Mouse (Mus musculus) liver, embryonic 16.5 days (tissue): ENCODE data around the gene Phf2. TPM values are rescaled to one million over a fixed set of nuclear protein-coding genes. Genes with fewer than 3 reads are reported as not detected.

Experiments
- ATAC-seq: fragments of 200-750 bp; cut with Nextera tagmentation; 2 replicates; pipeline ENCODE4 v1.8.0; 2017; ENCODE audit warnings: low read depth, mild to moderate bottlenecking, moderate number of reproducible peaks, moderate library complexity
- H3K27ac ChIP-seq: fragments of 300-500 bp; sonication (generic); 2 replicates; pipeline ENCODE4 v1.5.1; 2014; ENCODE audit warnings: mild to moderate bottlenecking, low read length
- H3K27me3 ChIP-seq: fragments of 300-500 bp; sonication (generic); 2 replicates; pipeline ENCODE4 v1.6.1; 2014; ENCODE audit warnings: low read depth, low read length, mixed read lengths; ENCODE audit not compliant: control insufficient read depth, insufficient read depth
- H3K36me3 ChIP-seq: fragments of 300-500 bp; sonication (generic); 2 replicates; pipeline ENCODE4 v1.6.1; 2014; ENCODE audit warnings: mild to moderate bottlenecking; ENCODE audit not compliant: control insufficient read depth, insufficient read depth
- H3K4me1 ChIP-seq: fragments of 300-500 bp; sonication (generic); 2 replicates; pipeline ENCODE4 v1.6.1; 2014; ENCODE audit warnings: low read depth, low read length, mixed read lengths; ENCODE audit not compliant: control insufficient read depth
- H3K4me2 ChIP-seq: fragments of 300-500 bp; sonication (generic); 2 replicates; pipeline ENCODE4 v1.6.1; 2014; ENCODE audit warnings: low read depth, low read length, mixed read lengths
- H3K4me3 ChIP-seq: fragments of 300-500 bp; sonication (generic); 2 replicates; pipeline ENCODE4 v1.5.1; 2014; ENCODE audit warnings: low read depth, mild to moderate bottlenecking, low read length
- H3K9ac ChIP-seq: fragments of 300-500 bp; sonication (generic); 2 replicates; pipeline ENCODE4 v1.6.1; 2014; ENCODE audit warnings: low read depth, low read length
- H3K9me3 ChIP-seq: fragments of 300-500 bp; sonication (generic); replicated peaks from 2 replicates; pipeline ENCODE4 v1.6.1; 2016; ENCODE audit warnings: low read length; ENCODE audit not compliant: control insufficient read depth
- WGBS: fragments of 180-500 bp; shearing (Covaris S2); extraction: QIAGEN DNeasy Blood & Tissue Kit; methylation state at CpG from one replicate; pipeline ENCODE4 v1.1.7; 2014; ENCODE audit not compliant: insufficient replicate concordance; 5-methylcytosine and 5-hydroxymethylcytosine counted together
- polyA plus RNA-seq: library from polyadenylated mRNA; unstranded; fragments of >200 nt; fragmentation: Nextera tagmentation; extraction: Ambion mirVana; gene quantifications from 2 replicates; pipeline ENCODE4 v1.2.1, GENCODE M21; 2015

The Phf2 gene
- polyA plus RNA-seq, 1 experiment from 2014 or later, result 1.7 TPM

DNA sequence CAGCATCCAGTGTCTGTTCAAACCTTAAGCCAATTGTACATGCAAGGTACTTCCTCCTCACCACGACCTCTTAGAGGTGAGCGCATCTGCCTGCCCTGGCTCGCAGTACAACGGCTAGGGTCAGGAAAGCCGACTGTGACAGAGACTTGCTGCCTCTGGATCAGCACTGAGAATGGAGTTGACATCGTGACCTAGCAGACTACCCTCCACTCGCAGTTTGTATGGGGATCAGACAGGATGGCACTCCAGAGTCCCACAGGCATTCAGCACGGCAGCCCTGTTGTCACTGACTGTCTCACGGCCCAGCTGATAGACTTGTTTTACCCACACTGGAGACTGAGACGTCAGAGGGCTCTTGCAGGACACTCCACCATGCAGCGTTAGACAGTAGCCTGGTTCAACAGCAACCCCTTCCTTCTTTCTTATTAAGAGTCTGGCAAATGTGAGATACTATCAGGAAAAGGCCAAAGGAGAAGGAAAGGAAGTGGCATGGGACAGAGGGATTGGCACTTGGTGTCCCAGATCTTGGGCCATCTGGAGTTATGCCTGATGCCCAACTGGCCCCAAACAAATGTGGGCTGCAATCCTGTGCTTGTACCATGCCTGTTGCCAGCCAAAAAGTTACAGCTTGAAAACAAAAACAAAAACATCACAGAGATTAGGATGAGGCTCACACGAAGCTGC, 6.1 kb downstream of the Phf2 start:
- no peaks in the 10 kb centered on the region for H3K9me3 ChIP-seq
- ATAC-seq, result no peak
- no peak overlapping the region for H3K4me3 ChIP-seq
- peaks cover 17% of the 10 kb centered on the region for H3K4me1 ChIP-seq
- H3K27me3 ChIP-seq, result no peaks in the 10 kb centered on the region
- no peak overlapping the region for H3K27ac ChIP-seq
- H3K36me3 ChIP-seq, result no peaks in the 10 kb centered on the region
- 56% methylated on average over 12 of the region's 12 CpGs for WGBS
- H3K9ac ChIP-seq, result no peak overlapping the region
- H3K4me2 ChIP-seq, result no peak overlapping the region

DNA sequence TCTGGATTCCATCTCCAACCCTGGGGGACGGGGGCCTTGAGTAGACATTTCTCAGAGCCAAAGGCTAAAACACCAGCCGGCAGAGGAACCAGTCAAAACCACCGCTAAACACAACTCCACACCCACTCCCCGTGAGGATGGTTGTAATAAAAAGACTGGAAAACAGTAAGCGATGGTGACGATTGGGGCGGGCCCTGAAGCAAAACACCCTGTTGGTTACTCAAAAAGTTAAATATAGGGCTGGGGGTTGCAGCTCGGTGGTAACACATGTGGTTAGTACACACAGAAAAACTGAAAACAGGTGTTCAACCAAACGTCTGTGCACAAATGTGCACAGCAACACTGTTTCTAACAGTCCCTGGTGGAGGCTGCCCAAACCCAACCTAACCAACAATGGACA, 7.4 kb downstream of the Phf2 start:
- ATAC-seq, result no peak
- peaks cover 6% of the 10 kb centered on the region for H3K4me1 ChIP-seq
- WGBS, result 50% methylated on average over 9 of the region's 9 CpGs

DNA sequence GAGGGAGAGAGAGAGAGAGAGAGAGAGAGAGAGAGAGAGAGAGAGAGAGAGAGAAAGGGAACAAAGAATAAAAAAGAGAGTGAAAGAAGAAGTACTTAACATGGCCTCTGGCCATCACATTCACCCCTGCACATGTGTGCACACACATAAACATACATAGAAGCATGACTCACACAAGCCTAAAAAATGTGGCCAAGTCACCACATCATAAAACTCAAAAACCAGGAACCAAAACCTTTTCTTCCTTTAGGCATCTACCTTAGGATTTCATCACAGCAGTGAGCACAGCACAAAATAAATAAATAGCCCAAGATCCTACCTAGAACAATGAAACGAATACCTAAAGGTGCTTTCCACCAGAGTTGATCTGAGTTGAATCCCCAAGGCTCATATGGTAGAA, 9.0 kb downstream of the Phf2 start:
- Histone ChIP-seq H3K27me3 (no peaks in the 10 kb centered on the region), H3K4me3 (no peak overlapping the region), H3K9ac (no peak overlapping the region), H3K4me2 (no peak overlapping the region), H3K27ac (no peak overlapping the region), H3K4me1 (peaks cover 11% of the 10 kb centered on the region), H3K9me3 (no peaks in the 10 kb centered on the region), H3K36me3 (no peaks in the 10 kb centered on the region)
- WGBS, result 63% methylated on average over 1 of the region's 1 CpGs
- no peak for ATAC-seq

More for the DNA sequence above, 7.4 kb downstream of the Phf2 start:
- Histone ChIP-seq H3K27ac (no peak overlapping the region), H3K27me3 (no peaks in the 10 kb centered on the region), H3K4me2 (no peak overlapping the region), H3K4me3 (no peak overlapping the region), H3K36me3 (no peaks in the 10 kb centered on the region), H3K9ac (no peak overlapping the region), H3K9me3 (no peaks in the 10 kb centered on the region)

DNA sequence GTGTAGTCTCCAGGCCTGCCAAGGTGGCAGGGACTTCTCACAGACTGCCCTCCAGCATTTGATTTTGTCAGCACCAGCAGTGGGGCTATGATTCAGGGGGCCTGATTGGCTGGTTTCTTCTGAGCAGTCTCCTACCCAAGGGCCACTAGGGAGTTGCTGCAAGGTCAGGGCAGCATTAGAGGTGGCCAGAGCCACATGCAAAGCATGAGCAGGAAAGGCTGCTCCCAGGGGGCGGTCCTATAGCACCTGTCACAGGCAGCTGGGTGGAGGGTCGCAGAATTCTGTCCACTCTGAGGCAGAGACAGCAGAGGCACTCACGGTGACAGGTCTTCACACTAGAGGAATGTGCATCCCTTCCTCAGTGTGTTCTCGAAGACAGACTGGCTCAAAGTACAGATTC, 12.1 kb downstream of the Phf2 start:
- no peak for ATAC-seq
- no peak overlapping the region for H3K4me3 ChIP-seq
- WGBS, result 51% methylated on average over 4 of the region's 4 CpGs
- H3K4me2 ChIP-seq, result no peak overlapping the region
- peaks cover 18% of the 10 kb centered on the region for H3K4me1 ChIP-seq
- no peak overlapping the region for H3K9ac ChIP-seq
- no peak overlapping the region for H3K27ac ChIP-seq
- no peaks in the 10 kb centered on the region for H3K9me3 ChIP-seq
- no peaks in the 10 kb centered on the region for H3K27me3 ChIP-seq
- no peaks in the 10 kb centered on the region for H3K36me3 ChIP-seq

- H3K36me3 ChIP-seq, result no peaks in the 10 kb centered on the region
- H3K9ac ChIP-seq, result no peak overlapping the region
- ATAC-seq, result no peak
- H3K9me3 ChIP-seq, result no peaks in the 10 kb centered on the region
- peaks cover 22% of the 10 kb centered on the region for H3K4me1 ChIP-seq
- H3K27ac ChIP-seq, result no peak overlapping the region
- WGBS, result 61% methylated on average over 6 of the region's 6 CpGs
- no peak overlapping the region for H3K4me3 ChIP-seq
- H3K4me2 ChIP-seq, result no peak overlapping the region
- H3K27me3 ChIP-seq, result no peaks in the 10 kb centered on the region
These were observed 12.9 kb downstream of the Phf2 start for GRCm38 (mm10) chr13:48858054-48858453.

DNA sequence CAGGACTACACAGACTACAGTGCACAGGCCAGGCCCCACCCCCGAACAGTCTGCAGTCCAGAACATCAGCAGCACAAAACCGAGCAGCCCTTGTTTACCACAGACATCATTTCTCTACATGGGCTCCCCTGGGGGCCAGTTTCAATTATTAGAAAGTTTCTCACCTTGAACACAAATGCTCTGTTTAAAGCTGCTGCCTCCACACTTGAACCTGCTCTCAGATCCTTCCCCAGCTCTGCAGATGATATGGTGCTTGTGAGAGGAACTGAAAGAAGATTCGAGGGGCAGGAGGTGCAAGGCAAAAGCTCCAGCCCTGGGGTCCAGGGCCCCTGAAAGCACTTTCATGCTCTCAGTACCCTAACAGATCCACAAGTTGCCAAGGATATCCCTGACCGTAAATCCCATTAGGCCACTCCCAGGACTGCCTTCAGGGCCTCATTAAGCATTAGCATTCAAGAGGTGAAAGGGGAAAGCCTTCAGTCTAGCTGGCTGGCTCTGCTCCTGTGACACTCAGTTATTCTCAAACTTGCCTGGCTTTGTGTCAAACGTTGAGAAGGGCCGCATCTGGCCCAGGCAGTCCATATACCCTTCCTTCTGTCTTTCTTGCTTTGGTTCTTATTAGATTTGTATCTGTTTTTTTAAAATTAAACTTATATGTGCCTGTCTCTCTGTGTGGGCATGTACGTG, 13.5 kb downstream of the Phf2 start:
- H3K27me3 ChIP-seq, result no peaks in the 10 kb centered on the region
- no peak overlapping the region for H3K4me2 ChIP-seq
- no peak for ATAC-seq
- 54% methylated on average over 7 of the region's 7 CpGs for WGBS
- no peak overlapping the region for H3K27ac ChIP-seq
- no peak overlapping the region for H3K9ac ChIP-seq
- no peaks in the 10 kb centered on the region for H3K36me3 ChIP-seq
- no peak overlapping the region for H3K4me3 ChIP-seq
- H3K9me3 ChIP-seq, result no peaks in the 10 kb centered on the region
- H3K4me1 ChIP-seq, result peaks cover 25% of the 10 kb centered on the region

DNA sequence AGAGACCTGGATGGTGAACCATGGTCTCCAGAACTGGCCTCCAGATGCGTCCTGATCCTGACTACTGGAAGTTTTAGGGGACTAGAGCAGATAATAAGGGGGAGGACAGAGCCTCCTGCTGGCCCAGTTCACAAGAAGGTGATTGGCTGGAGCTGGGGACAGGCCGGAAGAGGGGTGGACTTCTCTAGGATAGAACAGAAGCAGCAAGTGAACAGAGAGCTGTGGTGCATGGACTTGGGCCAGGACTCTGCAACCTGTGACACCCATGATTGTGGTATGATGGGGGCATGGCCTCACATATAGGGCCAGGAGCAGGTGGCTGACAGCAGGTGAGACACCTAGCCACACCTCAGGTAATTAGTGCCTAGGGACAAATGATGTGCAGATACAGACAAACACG, 17.0 kb downstream of the Phf2 start:
- Histone ChIP-seq H3K9ac (no peak overlapping the region; the same call in 1 of the 2 replicates), H3K36me3 (no peaks in the 10 kb centered on the region), H3K27me3 (no peaks in the 10 kb centered on the region), H3K27ac (peak overlapping the region; percentile 19; the same call in 1 of the 2 replicates), H3K4me1 (peaks cover 25% of the 10 kb centered on the region), H3K4me3 (no peak overlapping the region), H3K4me2 (0 out of 2 replicates have a peak overlapping the region, but pooled peaks have one; percentile 5), H3K9me3 (no peaks in the 10 kb centered on the region)
- 0 out of 2 replicates have a peak, but pooled peaks have one; percentile 11 for ATAC-seq
- WGBS, result 54% methylated on average over 3 of the region's 3 CpGs

DNA sequence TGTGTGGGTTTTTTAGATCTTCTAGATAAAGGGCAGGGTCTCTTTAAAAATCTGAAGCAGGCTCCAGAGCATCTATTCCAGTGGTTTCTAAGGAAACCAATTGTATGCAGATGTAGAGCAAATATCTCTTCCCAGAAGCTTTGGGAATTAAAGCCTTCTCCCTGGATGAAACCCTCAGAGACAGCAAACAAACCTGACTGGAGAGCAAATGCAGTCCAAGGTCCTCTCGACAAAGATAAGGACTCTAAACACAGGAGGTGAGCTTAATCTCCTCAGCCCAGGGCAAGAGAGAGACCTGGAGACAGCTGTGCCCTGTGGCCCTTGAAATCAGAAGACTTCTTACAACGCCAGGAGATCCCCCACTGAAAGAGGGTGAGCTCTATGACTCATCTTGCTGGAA, 17.4 kb downstream of the Phf2 start:
- H3K9ac ChIP-seq, result no peak overlapping the region; the same call in 1 of the 2 replicates
- WGBS, result 11% methylated on average over 2 of the region's 2 CpGs
- H3K4me3 ChIP-seq, result no peak overlapping the region
- H3K4me1 ChIP-seq, result peaks cover 23% of the 10 kb centered on the region
- 0 out of 2 replicates have a peak overlapping the region, but pooled peaks have one; percentile 5 for H3K4me2 ChIP-seq
- H3K27ac ChIP-seq, result peak overlapping the region; percentile 18; the same call in 1 of the 2 replicates
- H3K27me3 ChIP-seq, result no peaks in the 10 kb centered on the region
- no peaks in the 10 kb centered on the region for H3K36me3 ChIP-seq
- ATAC-seq, result peak; percentile 64
- no peaks in the 10 kb centered on the region for H3K9me3 ChIP-seq

DNA sequence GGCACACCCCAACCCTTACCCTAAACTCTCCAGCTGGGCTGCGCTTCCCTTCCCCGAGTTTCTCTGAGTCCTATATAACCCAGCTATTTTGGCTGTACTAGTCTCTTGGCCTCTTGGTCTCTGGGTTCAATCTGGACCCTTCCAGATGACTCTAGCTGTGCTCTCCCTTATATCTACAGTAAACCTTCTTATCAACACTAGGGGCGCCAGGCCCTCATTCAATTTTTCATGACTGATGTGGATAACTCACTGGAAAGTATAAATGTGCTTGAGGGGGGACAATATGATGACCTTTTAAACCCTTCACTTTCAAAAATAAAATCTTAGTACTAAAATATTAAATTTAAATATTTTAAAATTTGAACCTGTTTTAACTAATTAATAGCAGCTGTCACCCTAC, 18.1 kb downstream of the Phf2 start:
- 42% methylated on average over 3 of the region's 3 CpGs for WGBS

More for the DNA sequence above, 18.1 kb downstream of the Phf2 start:
- Histone ChIP-seq H3K9ac (no peak overlapping the region), H3K27me3 (no peaks in the 10 kb centered on the region), H3K4me3 (no peak overlapping the region), H3K9me3 (no peaks in the 10 kb centered on the region), H3K27ac (no peak overlapping the region), H3K4me2 (no peak overlapping the region), H3K36me3 (no peaks in the 10 kb centered on the region), H3K4me1 (peaks cover 21% of the 10 kb centered on the region)
- no peak for ATAC-seq
